Mouse (Mus musculus) myocyte (in vitro differentiated cells): Measurements from ENCODE around the gene Ptges2. TPM values are rescaled to one million over a fixed set of nuclear protein-coding genes. Genes with fewer than 3 reads are reported as not detected.
"Not testable (repeated sequence)": the region's sequence is repeated elsewhere in the genome, so short reads cannot be mapped to it uniquely, and the experiment has no call there.

Experiments
- H3K27me3 ChIP-seq: one replicate; pipeline ENCODE4 v1.6.1; 2011; ENCODE audit not compliant: control insufficient read depth, insufficient read depth, insufficient read length
- H3K36me3 ChIP-seq: one replicate; pipeline ENCODE4 v1.6.1; 2011; ENCODE audit not compliant: control insufficient read depth, insufficient read depth
- H3K4me2 ChIP-seq: one replicate; pipeline ENCODE4 v1.6.1; 2011; ENCODE audit warnings: low read depth, control low read depth
- H3K4me3 ChIP-seq: one replicate; pipeline ENCODE4 v1.5.1; 2011; ENCODE audit warnings: mild to moderate bottlenecking, control low read depth, moderate library complexity
- H3K79me2 ChIP-seq: one replicate; pipeline ENCODE4 v1.6.1; 2011; ENCODE audit not compliant: control insufficient read depth, insufficient read depth
- H3ac ChIP-seq: one replicate; pipeline ENCODE4 v1.6.1; 2011; ENCODE audit not compliant: control insufficient read depth, insufficient read length
- CEBPB ChIP-seq: IDR thresholded peaks from 2 replicates; pipeline ENCODE4 v1.6.1; 2011; ENCODE audit warnings: mild to moderate bottlenecking, moderate library complexity; ENCODE audit not compliant: poor library complexity, insufficient read depth, severe bottlenecking
- E2F4 ChIP-seq: IDR thresholded peaks from one replicate; pipeline ENCODE4 v1.6.1; 2011; ENCODE audit warnings: mild to moderate bottlenecking, control low read depth, moderate library complexity; ENCODE audit not compliant: insufficient read depth
- MAX ChIP-seq: IDR thresholded peaks from one replicate; pipeline ENCODE4 v1.6.1; 2011; ENCODE audit warnings: low read depth, mild to moderate bottlenecking, control low read depth
- MYOD1 ChIP-seq, 3 experiments: IDR thresholded peaks; one replicate each; pipeline ENCODE4 v1.6.1; 2011; ENCODE audit warnings: control low read depth in 2 of 3, low read depth in 2 of 3, mild to moderate bottlenecking in 2 of 3, moderate library complexity in 1 of 3; ENCODE audit not compliant: insufficient read length in 2 of 3, control insufficient read depth in 1 of 3
- MYOG ChIP-seq, 3 experiments: IDR thresholded peaks; one replicate each; pipeline ENCODE4 v1.6.1; 2011; ENCODE audit warnings: control low read depth in 2 of 3, low read depth in 2 of 3, mild to moderate bottlenecking in 2 of 3; ENCODE audit not compliant: insufficient read length in 2 of 3, control insufficient read depth in 1 of 3, insufficient read depth in 1 of 3
- POLR2A ChIP-seq: IDR thresholded peaks from one replicate; pipeline ENCODE4 v1.6.1; 2011; ENCODE audit warnings: low read depth, mild to moderate bottlenecking, control low read depth, moderate library complexity; ENCODE audit not compliant: insufficient read length
- POLR2AphosphoS2 ChIP-seq: IDR thresholded peaks from one replicate; pipeline ENCODE4 v1.6.1; 2011; ENCODE audit warnings: low read depth, control low read depth; ENCODE audit not compliant: insufficient read length
- REST ChIP-seq: IDR thresholded peaks from one replicate; pipeline ENCODE4 v1.6.1; 2011; ENCODE audit warnings: mild to moderate bottlenecking, control low read depth, moderate library complexity; ENCODE audit not compliant: insufficient read depth, insufficient read length
- SRF ChIP-seq: IDR thresholded peaks from one replicate; pipeline ENCODE4 v1.6.1; 2011; ENCODE audit warnings: low read depth; ENCODE audit not compliant: control insufficient read depth, insufficient read length
- TCF12 ChIP-seq: IDR thresholded peaks from one replicate; pipeline ENCODE4 v1.6.1; 2011; ENCODE audit warnings: mild to moderate bottlenecking, control low read depth; ENCODE audit not compliant: poor library complexity, insufficient read depth, severe bottlenecking
- TCF3 ChIP-seq: IDR thresholded peaks from one replicate; pipeline ENCODE4 v1.6.1; 2011; ENCODE audit warnings: low read depth, control low read depth; ENCODE audit not compliant: insufficient read length
- USF1 ChIP-seq: IDR thresholded peaks from one replicate; pipeline ENCODE4 v1.6.1; 2011; ENCODE audit warnings: low read depth, mild to moderate bottlenecking, control low read depth, moderate library complexity
- polyA plus RNA-seq: library from polyadenylated mRNA; unstranded; fragments of >200 nt; fragmentation: generic; extraction: Trizol; gene quantifications from one replicate; pipeline ENCODE4 v1.2.1, GENCODE M21; 2012; ENCODE audit warnings: missing spikeins

Gene Ptges2
- polyA plus RNA-seq, 1 experiment: 50.6 TPM

DNA sequence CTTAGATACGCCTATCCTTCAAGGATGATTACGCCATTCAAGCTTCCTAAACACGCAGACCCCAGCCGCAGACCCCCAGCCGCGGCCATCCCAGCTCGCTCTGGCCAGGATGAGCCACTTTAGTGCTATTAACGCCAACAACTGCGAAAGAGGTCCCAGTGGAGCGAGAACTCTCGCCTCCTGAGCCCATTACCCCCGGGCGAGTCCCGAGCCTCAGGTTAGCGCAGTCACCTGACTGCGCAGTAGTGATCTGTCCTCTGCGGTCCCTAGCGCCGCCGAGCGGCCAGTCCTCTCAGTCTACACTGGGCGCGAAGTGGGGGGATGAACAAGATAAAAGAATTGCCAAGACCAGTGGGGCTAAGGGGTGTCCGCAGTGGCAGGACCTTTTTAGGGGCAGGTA, 34.3 kb upstream of the Ptges2 start:
- H3K79me2 ChIP-seq: peaks cover 5% of the 10 kb centered on the region
- H3K4me3 ChIP-seq: peak overlapping the region; percentile 9
- no peaks in the 10 kb centered on the region for H3K27me3 ChIP-seq
- H3K4me2 ChIP-seq: peak overlapping the region; percentile 59
- no peaks in the 10 kb centered on the region for H3K36me3 ChIP-seq
- no peak overlapping the region for H3ac ChIP-seq
- TF ChIP-seq TCF12: no peak
- TF ChIP-seq E2F4: no peak
- TF ChIP-seq MYOD1 (IDR thresholded peaks at IDR 0.05; ENCODE audit: control insufficient read depth in 1 of 3, insufficient read length in 2 of 3, low read depth in 2 of 3): no peak
- TF ChIP-seq CEBPB: no peak

DNA sequence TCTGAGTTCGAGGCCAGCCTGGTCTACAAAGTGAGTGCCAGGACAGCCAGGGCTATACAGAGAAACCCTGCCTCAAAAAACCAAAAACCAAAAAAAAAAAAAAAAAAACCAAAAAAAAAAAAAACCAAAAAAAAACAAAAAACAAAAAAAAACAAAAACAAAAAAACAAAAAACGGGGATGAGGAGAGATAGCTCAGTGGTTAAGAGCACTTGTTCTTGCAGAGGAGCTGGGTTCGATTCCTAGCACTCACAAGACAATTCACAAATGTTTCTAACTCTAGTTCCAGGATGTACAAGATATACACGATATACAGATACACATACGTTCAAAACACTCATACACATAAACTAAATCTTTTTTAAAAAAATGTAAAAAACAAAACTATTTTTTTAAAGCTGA, 33.4 kb upstream of the Ptges2 start:
- H3K36me3 ChIP-seq: not testable (repeated sequence)
- H3K4me2 ChIP-seq: peak overlapping the region; percentile 72
- peak overlapping the region; percentile 92 for H3K4me3 ChIP-seq

GRCm38 (mm10) chr2:32362817-32363340, 32.8 kb upstream of the Ptges2 start:
- Histone ChIP-seq H3ac (peak overlapping the region; percentile 32), H3K36me3 (peaks cover 7% of the 10 kb centered on the region), H3K27me3 (no peaks in the 10 kb centered on the region), H3K79me2 (peaks cover 5% of the 10 kb centered on the region), H3K4me3 (peak overlapping the region; percentile 92), H3K4me2 (peak overlapping the region; percentile 85)
- TF ChIP-seq MYOG (IDR thresholded peaks at IDR 0.05; ENCODE audit: control insufficient read depth in 1 of 3, insufficient read depth in 1 of 3, insufficient read length in 2 of 3, low read depth in 2 of 3) (peak in 1 of 3 experiments; percentile 55), MYOD1 (IDR thresholded peaks at IDR 0.05; ENCODE audit: control insufficient read depth in 1 of 3, insufficient read length in 2 of 3, low read depth in 2 of 3) (peak in 1 of 3 experiments; percentile 18), CEBPB (no peak), E2F4 (no peak), USF1 (no peak), REST (no peak), POLR2A (peak; percentile 80), MAX (no peak), POLR2AphosphoS2 (no peak), TCF3 (no peak), TCF12 (no peak), SRF (peak; percentile 24)

More for the DNA sequence above, 33.4 kb upstream of the Ptges2 start:
- H3ac ChIP-seq: peak overlapping the region; percentile 32
- not testable (repeated sequence) for H3K27me3 ChIP-seq, H3K79me2 ChIP-seq

GRCm38 (mm10) chr2:32363376-32364106, 32.2 kb upstream of the Ptges2 start:
- peak overlapping the region; percentile 92 for H3K4me3 ChIP-seq
- H3K36me3 ChIP-seq: peaks cover 12% of the 10 kb centered on the region
- H3K27me3 ChIP-seq: no peaks in the 10 kb centered on the region
- peaks cover 5% of the 10 kb centered on the region for H3K79me2 ChIP-seq
- peak overlapping the region; percentile 32 for H3ac ChIP-seq
- peak overlapping the region; percentile 85 for H3K4me2 ChIP-seq
- no peak for TF ChIP-seq POLR2AphosphoS2
- TF ChIP-seq SRF: no peak
- no peak for TF ChIP-seq MAX
- no peak for TF ChIP-seq CEBPB
- TF ChIP-seq POLR2A: peak; percentile 15
- TF ChIP-seq TCF12: no peak
- TF ChIP-seq MYOD1 (IDR thresholded peaks at IDR 0.05; ENCODE audit: control insufficient read depth in 1 of 3, insufficient read length in 2 of 3, low read depth in 2 of 3): peak in 1 of 3 experiments; percentile 56
- TF ChIP-seq REST: no peak
- peak in 2 of 3 experiments; percentile 30 to 59 for TF ChIP-seq MYOG (IDR thresholded peaks at IDR 0.05; ENCODE audit: control insufficient read depth in 1 of 3, insufficient read depth in 1 of 3, insufficient read length in 2 of 3, low read depth in 2 of 3)
- TF ChIP-seq USF1: peak; percentile 32
- TF ChIP-seq TCF3: no peak
- no peak for TF ChIP-seq E2F4

DNA sequence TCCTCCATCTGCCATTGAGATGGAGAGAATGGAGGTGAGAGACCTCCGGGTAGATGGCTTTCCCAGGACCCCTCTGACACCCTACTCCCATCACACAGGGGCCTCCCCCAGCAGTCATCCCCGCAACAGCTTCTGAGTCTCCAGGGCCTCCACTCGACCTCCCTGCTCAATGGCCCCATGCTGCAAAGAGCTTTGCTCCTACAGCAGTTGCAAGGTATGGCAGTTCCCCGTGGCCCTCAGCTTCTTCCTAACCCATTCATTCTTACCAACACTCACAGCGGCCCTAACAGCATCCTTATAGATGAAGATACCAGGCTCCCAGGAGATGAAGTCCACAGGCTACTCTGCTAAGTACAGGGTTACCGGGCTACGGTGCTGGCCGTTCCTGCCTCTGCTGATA, 31.6 kb upstream of the Ptges2 start:
- Histone ChIP-seq H3K79me2 (peaks cover 5% of the 10 kb centered on the region), H3ac (no peak overlapping the region), H3K27me3 (no peaks in the 10 kb centered on the region), H3K4me3 (peak overlapping the region; percentile 92), H3K4me2 (peak overlapping the region; percentile 85), H3K36me3 (peaks cover 13% of the 10 kb centered on the region)
- TF ChIP-seq CEBPB: no peak
- no peak for TF ChIP-seq REST
- no peak for TF ChIP-seq MAX
- TF ChIP-seq TCF3: no peak
- TF ChIP-seq SRF: no peak
- TF ChIP-seq MYOD1 (IDR thresholded peaks at IDR 0.05; ENCODE audit: control insufficient read depth in 1 of 3, insufficient read length in 2 of 3, low read depth in 2 of 3): no peak
- TF ChIP-seq E2F4: no peak
- no peak for TF ChIP-seq MYOG (IDR thresholded peaks at IDR 0.05; ENCODE audit: control insufficient read depth in 1 of 3, insufficient read depth in 1 of 3, insufficient read length in 2 of 3, low read depth in 2 of 3)
- TF ChIP-seq POLR2A: no peak
- no peak for TF ChIP-seq USF1
- TF ChIP-seq POLR2AphosphoS2: no peak
- TF ChIP-seq TCF12: no peak
